Mouse (Mus musculus) adrenal gland, postnatal 25 days (tissue): Measurements from ENCODE around the gene Tbc1d17. TPM values are rescaled to one million over a fixed set of nuclear protein-coding genes. Genes with fewer than 3 reads are reported as not detected.

ENCODE experiments used
- DNase-seq: peaks from one replicate; pipeline ENCODE4 v3.0.0; 2021; ENCODE audit warnings: mixed read lengths
- total RNA-seq: library from RNA; stranded (reverse); gene quantifications from 2 replicates; pipeline ENCODE4 v1.2.3, GENCODE M21; 2021

The Tbc1d17 gene
- total RNA-seq, 1 experiment from 2014 or later: 88.5 TPM

- DNase-seq: peak; percentile 77
Observed at GRCm38 (mm10) chr7:44868919-44869696, 20.2 kb upstream of the Tbc1d17 start.

- DNase-seq: no peak
Observed at GRCm38 (mm10) chr7:44868465-44868864, 19.6 kb upstream of the Tbc1d17 start.

GRCm38 (mm10) chr7:44867802-44868201 lies 18.9 kb upstream of the Tbc1d17 start:
- DNase-seq: no peak

- no peak for DNase-seq
Observed at GRCm38 (mm10) chr7:44867010-44867702, 18.3 kb upstream of the Tbc1d17 start.

- DNase-seq: peak; percentile 73
Observed at GRCm38 (mm10) chr7:44866276-44867009, 17.6 kb upstream of the Tbc1d17 start.

GRCm38 (mm10) chr7:44864595-44865542 lies 16.0 kb upstream of the Tbc1d17 start:
- DNase-seq: no peak

- DNase-seq: no peak
Observed at GRCm38 (mm10) chr7:44863982-44864494, 15.2 kb upstream of the Tbc1d17 start.

- no peak for DNase-seq
Observed at GRCm38 (mm10) chr7:44863210-44863609, 14.3 kb upstream of the Tbc1d17 start.

- peak; percentile 28 for DNase-seq
Observed at GRCm38 (mm10) chr7:44862434-44862833, 13.6 kb upstream of the Tbc1d17 start.

- DNase-seq: no peak
Observed at GRCm38 (mm10) chr7:44861429-44861816, 12.5 kb upstream of the Tbc1d17 start.

- DNase-seq: peak; percentile 79
Observed at GRCm38 (mm10) chr7:44860576-44861428, 11.9 kb upstream of the Tbc1d17 start.

- no peak for DNase-seq
Observed at GRCm38 (mm10) chr7:44859896-44860295, 11.0 kb upstream of the Tbc1d17 start.

GRCm38 (mm10) chr7:44857905-44858304 lies 9.0 kb upstream of the Tbc1d17 start:
- DNase-seq: peak; percentile 32

- DNase-seq: peak; percentile 83
Observed at GRCm38 (mm10) chr7:44857042-44857552, 8.2 kb upstream of the Tbc1d17 start, which contains the start of gene Pnkp. Pnkp (plus strand) TSS chr7:44857139.

GRCm38 (mm10) chr7:44856265-44856916 lies 7.5 kb upstream of the Tbc1d17 start:
- DNase-seq: no peak

GRCm38 (mm10) chr7:44855036-44855435 lies 6.2 kb upstream of the Tbc1d17 start:
- no peak for DNase-seq

GRCm38 (mm10) chr7:44854356-44855031 lies 5.6 kb upstream of the Tbc1d17 start:
- peak; percentile 92 for DNase-seq

- peak; percentile 38 for DNase-seq
Observed at GRCm38 (mm10) chr7:44853596-44854355, 4.9 kb upstream of the Tbc1d17 start.
